Mouse (Mus musculus): ENCODE measurements at regions not wholly inside any gene's neighbourhood (a gene's known extent, or its start where the extent isn't known, plus 50 kb on each side); places are given as distances from the start of the nearest gene placed in this dataset.

- DNase-seq (ENCODE audit: low read depth) = peak; percentile 48
These were observed 54.4 kb upstream of the Ly86 start for GRCm38 (mm10) chr13:37290636-37291035.

GRCm38 (mm10) chr13:37288993-37289392 lies 56.0 kb upstream of the Ly86 start:
- DNase-seq (ENCODE audit: low read depth) = no peak

GRCm38 (mm10) chr13:37282515-37282914 lies 62.5 kb upstream of the Ly86 start:
- no peak for DNase-seq (ENCODE audit: low read depth)

- DNase-seq (ENCODE audit: low read depth) = peak; percentile 22
These were observed 65.8 kb upstream of the Ly86 start for GRCm38 (mm10) chr13:37279078-37279789.

GRCm38 (mm10) chr13:37249581-37250461 lies 95.2 kb upstream of the Ly86 start:
- no peak for DNase-seq (ENCODE audit: low read depth)

- DNase-seq (ENCODE audit: low read depth) = no peak
These were observed 96.3 kb upstream of the Ly86 start for GRCm38 (mm10) chr13:37248741-37249140.

GRCm38 (mm10) chr13:37240048-37240447 lies 105.0 kb upstream of the Ly86 start:
- no peak for DNase-seq (ENCODE audit: low read depth)

- DNase-seq (ENCODE audit: low read depth) = no peak
These were observed 107.7 kb upstream of the Ly86 start for GRCm38 (mm10) chr13:37237285-37237684.

GRCm38 (mm10) chr13:37225834-37226233 lies 119.2 kb upstream of the Ly86 start:
- no peak for DNase-seq (ENCODE audit: low read depth)

GRCm38 (mm10) chr13:37220436-37220835 lies 124.6 kb upstream of the Ly86 start:
- DNase-seq (ENCODE audit: low read depth) = no peak

GRCm38 (mm10) chr13:37218596-37218995 lies 126.4 kb upstream of the Ly86 start:
- no peak for DNase-seq (ENCODE audit: low read depth)

- DNase-seq (ENCODE audit: low read depth) = peak; percentile 10
These were observed 130.3 kb upstream of the Ly86 start for GRCm38 (mm10) chr13:37214590-37215282.

GRCm38 (mm10) chr13:37197136-37197535 lies 147.1 kb upstream of the F13a1 start:
- DNase-seq (ENCODE audit: low read depth) = no peak

- no peak for DNase-seq (ENCODE audit: low read depth)
These were observed 145.8 kb upstream of the F13a1 start for GRCm38 (mm10) chr13:37195857-37196256.

GRCm38 (mm10) chr13:37181169-37181787 lies 131.2 kb upstream of the F13a1 start:
- DNase-seq (ENCODE audit: low read depth) = no peak

- no peak for DNase-seq (ENCODE audit: low read depth)
These were observed 126.5 kb upstream of the F13a1 start for GRCm38 (mm10) chr13:37176526-37176925.

- no peak for DNase-seq (ENCODE audit: low read depth)
These were observed 126.0 kb upstream of the F13a1 start for GRCm38 (mm10) chr13:37175997-37176396.

GRCm38 (mm10) chr13:37158831-37159522 lies 108.9 kb upstream of the F13a1 start:
- DNase-seq (ENCODE audit: low read depth) = no peak

- DNase-seq (ENCODE audit: low read depth) = no peak
These were observed 107.8 kb upstream of the F13a1 start for GRCm38 (mm10) chr13:37157808-37158207.

- DNase-seq (ENCODE audit: low read depth) = no peak
These were observed 101.9 kb upstream of the F13a1 start for GRCm38 (mm10) chr13:37151835-37152516.

GRCm38 (mm10) chr13:37149961-37150360 lies 99.9 kb upstream of the F13a1 start:
- no peak for DNase-seq (ENCODE audit: low read depth)

All from induced T-regulatory cell, adult 2 months (primary cell).